Mouse (Mus musculus): ENCODE data around the gene Syngr3. TPM values are rescaled to one million over a fixed set of nuclear protein-coding genes. Genes with fewer than 3 reads are reported as not detected.
"Not testable (repeated sequence)": the region's sequence is repeated elsewhere in the genome, so short reads cannot be mapped to it uniquely, and the experiment has no call there.

Syngr3 gene
- polyA plus RNA-seq, 1 experiment from 2014 or later: 1.9 TPM

GRCm38 (mm10) chr17:24671346-24671745 is 18.4 kb downstream of the Syngr3 start:
- Histone ChIP-seq H3K9ac (ENCODE audit: low read length) (no peak overlapping the region), H3K36me3 (ENCODE audit: control insufficient read depth, insufficient read depth, low read length) (no peaks in the 10 kb centered on the region), H3K27me3 (ENCODE audit: control insufficient read depth, insufficient read depth, low read depth, low read length) (no peaks in the 10 kb centered on the region), H3K4me1 (replicated peaks; ENCODE audit: control insufficient read depth, insufficient read depth, low read length) (peaks cover 26% of the 10 kb centered on the region), H3K27ac (ENCODE audit: low read length) (no peak overlapping the region), H3K4me3 (ENCODE audit: low read length) (no peak overlapping the region), H3K9me3 (ENCODE audit: control insufficient read depth, low read length) (no peaks in the 10 kb centered on the region), H3K4me2 (ENCODE audit: low read depth, low read length) (peak overlapping the region; percentile 90; the same call in 1 of the 2 replicates)
- ATAC-seq (ENCODE audit: low read depth): no peak
- WGBS: 52% methylated on average over 5 of the region's 5 CpGs

DNA sequence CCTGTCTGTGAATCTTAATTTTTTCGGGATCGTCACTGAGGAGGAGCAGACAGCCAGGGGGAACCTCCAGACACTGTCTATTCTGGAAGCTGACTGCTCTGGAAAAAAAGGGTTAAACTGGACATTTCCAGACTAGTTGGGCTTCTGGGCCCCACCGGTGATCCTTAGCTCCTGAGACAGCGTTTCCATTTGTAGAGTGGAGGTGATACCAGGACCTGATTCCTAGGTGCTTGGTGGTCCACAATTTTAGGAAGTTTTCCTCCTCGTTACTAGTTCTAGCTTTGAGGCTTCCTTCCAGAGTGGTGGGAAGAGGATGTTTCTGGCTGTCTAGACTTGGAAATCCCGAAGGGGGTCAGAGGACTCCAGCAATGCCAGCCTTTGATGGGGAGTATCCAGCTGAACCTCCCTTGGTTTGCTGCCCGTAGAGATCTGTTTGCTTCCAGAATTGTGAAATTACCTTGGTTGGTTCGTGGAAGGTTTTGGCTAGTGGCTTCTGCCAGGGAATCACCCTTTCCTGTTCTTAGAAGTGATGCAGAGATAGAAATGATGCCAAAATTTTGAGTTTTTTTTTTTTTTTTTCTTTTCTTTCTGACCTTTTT is 19.4 kb downstream of the Syngr3 start:
- ATAC-seq (ENCODE audit: low read depth): no peak; the same call in 1 of the 2 replicates
- 5% methylated on average over 8 of the region's 8 CpGs for WGBS
- Histone ChIP-seq H3K9me3 (ENCODE audit: control insufficient read depth, low read length) (no peaks in the 10 kb centered on the region), H3K36me3 (ENCODE audit: control insufficient read depth, insufficient read depth, low read length) (no peaks in the 10 kb centered on the region), H3K4me3 (ENCODE audit: low read length) (peak overlapping the region; percentile 97), H3K27me3 (ENCODE audit: control insufficient read depth, insufficient read depth, low read depth, low read length) (no peaks in the 10 kb centered on the region), H3K4me1 (replicated peaks; ENCODE audit: control insufficient read depth, insufficient read depth, low read length) (peaks cover 26% of the 10 kb centered on the region), H3K4me2 (ENCODE audit: low read depth, low read length) (peak overlapping the region; percentile 90), H3K27ac (ENCODE audit: low read length) (peak overlapping the region; percentile 79), H3K9ac (ENCODE audit: low read length) (peak overlapping the region; percentile 94)

- WGBS: under 1% methylated on average over 29 of the region's 80 CpGs
- Histone ChIP-seq H3K4me1 (replicated peaks; ENCODE audit: control insufficient read depth, insufficient read depth, low read length) (peaks cover 26% of the 10 kb centered on the region), H3K4me3 (ENCODE audit: low read length) (peak within 1 kb of the TSS; percentile 97), H3K9me3 (ENCODE audit: control insufficient read depth, low read length) (no peaks in the 10 kb centered on the region), H3K9ac (ENCODE audit: low read length) (peak within 1 kb of the TSS; percentile 94), H3K27me3 (ENCODE audit: control insufficient read depth, insufficient read depth, low read depth, low read length) (no peaks in the 10 kb centered on the region), H3K36me3 (ENCODE audit: control insufficient read depth, insufficient read depth, low read length) (no peaks in the 10 kb centered on the region), H3K4me2 (ENCODE audit: low read depth, low read length) (peak within 1 kb of the TSS; percentile 90), H3K27ac (ENCODE audit: low read length) (peak within 1 kb of the TSS; percentile 79)
- peak; percentile 99 for ATAC-seq (ENCODE audit: low read depth)
These were observed 20.1 kb downstream of the Syngr3 start, which contains the start of gene Zfp598 for GRCm38 (mm10) chr17:24669545-24670245. Zfp598 (plus strand) TSS chr17:24669687.

GRCm38 (mm10) chr17:24669214-24669544 is 20.6 kb downstream of the Syngr3 start:
- not testable (repeated sequence) for H3K27me3 ChIP-seq (ENCODE audit: control insufficient read depth, insufficient read depth, low read depth, low read length); H3K9me3 ChIP-seq (ENCODE audit: control insufficient read depth, low read length); ATAC-seq (ENCODE audit: low read depth); H3K36me3 ChIP-seq (ENCODE audit: control insufficient read depth, insufficient read depth, low read length)
- H3K4me2 ChIP-seq (ENCODE audit: low read depth, low read length): peak overlapping the region; percentile 63
- 11% methylated on average over 15 of the region's 15 CpGs for WGBS
- H3K4me1 ChIP-seq (replicated peaks; ENCODE audit: control insufficient read depth, insufficient read depth, low read length): peaks cover 26% of the 10 kb centered on the region
- H3K9ac ChIP-seq (ENCODE audit: low read length): peak overlapping the region; percentile 94
- H3K27ac ChIP-seq (ENCODE audit: low read length): peak overlapping the region; percentile 79
- peak overlapping the region; percentile 97 for H3K4me3 ChIP-seq (ENCODE audit: low read length)

- no peak for ATAC-seq (ENCODE audit: low read depth)
- Histone ChIP-seq H3K4me1 (replicated peaks; ENCODE audit: control insufficient read depth, insufficient read depth, low read length) (peaks cover 26% of the 10 kb centered on the region), H3K9ac (ENCODE audit: low read length) (no peak overlapping the region), H3K9me3 (ENCODE audit: control insufficient read depth, low read length) (no peaks in the 10 kb centered on the region), H3K36me3 (ENCODE audit: control insufficient read depth, insufficient read depth, low read length) (no peaks in the 10 kb centered on the region), H3K4me3 (ENCODE audit: low read length) (no peak overlapping the region), H3K4me2 (ENCODE audit: low read depth, low read length) (no peak overlapping the region), H3K27me3 (ENCODE audit: control insufficient read depth, insufficient read depth, low read depth, low read length) (no peaks in the 10 kb centered on the region), H3K27ac (ENCODE audit: low read length) (no peak overlapping the region)
- WGBS: 20% methylated on average over 6 of the region's 6 CpGs
These were observed 22.3 kb downstream of the Syngr3 start for GRCm38 (mm10) chr17:24667416-24667815.

GRCm38 (mm10) chr17:24667011-24667410 is 22.7 kb downstream of the Syngr3 start:
- H3K4me3 ChIP-seq (ENCODE audit: low read length); ATAC-seq (ENCODE audit: low read depth); H3K9ac ChIP-seq (ENCODE audit: low read length); H3K36me3 ChIP-seq (ENCODE audit: control insufficient read depth, insufficient read depth, low read length); H3K27ac ChIP-seq (ENCODE audit: low read length); H3K27me3 ChIP-seq (ENCODE audit: control insufficient read depth, insufficient read depth, low read depth, low read length); H3K4me2 ChIP-seq (ENCODE audit: low read depth, low read length); H3K9me3 ChIP-seq (ENCODE audit: control insufficient read depth, low read length): not testable (repeated sequence)
- peaks cover 22% of the 10 kb centered on the region for H3K4me1 ChIP-seq (replicated peaks; ENCODE audit: control insufficient read depth, insufficient read depth, low read length)
- WGBS: 55% methylated on average over 7 of the region's 7 CpGs

DNA sequence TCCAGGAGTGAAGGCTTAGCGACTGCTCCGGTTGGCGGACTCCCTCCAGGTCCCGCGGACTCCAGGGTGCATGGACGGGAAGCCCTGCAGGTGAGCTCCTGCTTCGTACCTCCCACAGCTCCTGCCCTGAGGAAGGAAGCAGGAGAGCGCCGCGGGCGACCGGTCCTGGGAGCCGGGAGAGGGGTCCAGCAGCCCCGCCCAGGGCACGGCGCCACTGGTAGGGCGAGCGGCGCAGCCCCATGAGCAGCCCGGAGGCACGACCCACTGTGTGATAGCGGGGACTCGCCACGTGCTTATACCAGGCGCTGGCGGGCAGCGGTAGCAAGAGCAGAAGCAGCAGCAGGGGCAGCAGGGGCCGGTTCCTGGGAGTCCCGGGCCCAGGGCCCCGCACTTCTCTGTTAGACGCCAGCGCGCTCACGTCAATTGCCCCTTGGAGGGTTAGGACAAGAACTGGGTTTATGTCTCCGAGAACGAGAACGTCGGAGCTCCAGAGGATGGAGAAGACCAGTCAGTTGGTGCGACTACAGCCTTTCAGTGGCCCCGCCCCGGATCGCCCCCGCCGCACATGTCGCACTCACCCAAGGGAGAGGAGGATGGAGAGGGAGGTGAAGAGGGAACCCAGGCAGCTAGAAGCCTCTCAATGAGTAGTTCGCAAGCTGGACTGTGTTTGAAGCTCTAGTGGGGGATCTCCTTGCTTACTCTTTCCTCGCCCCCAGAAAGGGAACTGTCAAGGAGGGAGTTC is 31.6 kb downstream of the Syngr3 start, which contains the start of gene Npw:
Gene Npw (minus strand): TSS at position 441 of the 742 bp plus-strand sequence.
- ATAC-seq (ENCODE audit: low read depth): peak; percentile 57
- Histone ChIP-seq H3K27me3 (ENCODE audit: control insufficient read depth, insufficient read depth, low read depth, low read length) (peaks cover 35% of the 10 kb centered on the region), H3K4me3 (ENCODE audit: low read length) (peak within 1 kb of the TSS; percentile 50), H3K4me2 (ENCODE audit: low read depth, low read length) (peak within 1 kb of the TSS; percentile 89), H3K4me1 (replicated peaks; ENCODE audit: control insufficient read depth, insufficient read depth, low read length) (peaks cover 12% of the 10 kb centered on the region; the same call in 1 of the 2 replicates), H3K9ac (ENCODE audit: low read length) (peak within 1 kb of the TSS; percentile 57), H3K36me3 (ENCODE audit: control insufficient read depth, insufficient read depth, low read length) (no peaks in the 10 kb centered on the region), H3K9me3 (ENCODE audit: control insufficient read depth, low read length) (no peaks in the 10 kb centered on the region), H3K27ac (ENCODE audit: low read length) (no peak within 1 kb of the TSS)
- WGBS: 2% methylated on average over 47 of the region's 47 CpGs

DNA sequence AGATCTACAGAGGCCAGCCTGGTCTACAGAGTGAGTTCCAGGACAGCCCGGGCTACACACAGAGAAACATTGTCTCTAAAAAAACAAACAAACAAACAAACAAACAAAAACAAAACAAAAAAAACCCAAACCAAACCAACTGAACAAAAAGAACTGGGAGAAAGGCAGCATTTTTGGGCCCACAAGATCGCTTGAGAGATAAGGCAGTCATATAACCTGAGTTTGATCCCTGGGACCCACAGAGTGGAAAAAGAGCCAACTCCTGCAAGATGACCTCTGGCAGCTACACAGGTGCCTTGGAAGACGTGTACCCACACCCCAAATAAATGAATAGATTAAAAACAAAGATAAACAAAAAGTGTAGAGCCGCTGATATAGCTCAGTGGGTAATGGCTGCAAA is 34.8 kb downstream of the Syngr3 start:
- no peak overlapping the region for H3K4me2 ChIP-seq (ENCODE audit: low read depth, low read length)
- peaks cover 17% of the 10 kb centered on the region for H3K4me1 ChIP-seq (replicated peaks; ENCODE audit: control insufficient read depth, insufficient read depth, low read length)
- no peak overlapping the region for H3K4me3 ChIP-seq (ENCODE audit: low read length)
- H3K9me3 ChIP-seq (ENCODE audit: control insufficient read depth, low read length): no peaks in the 10 kb centered on the region
- no peak for ATAC-seq (ENCODE audit: low read depth)
- peaks cover 33% of the 10 kb centered on the region for H3K27me3 ChIP-seq (ENCODE audit: control insufficient read depth, insufficient read depth, low read depth, low read length)
- H3K36me3 ChIP-seq (ENCODE audit: control insufficient read depth, insufficient read depth, low read length): no peaks in the 10 kb centered on the region
- no peak overlapping the region for H3K9ac ChIP-seq (ENCODE audit: low read length)
- H3K27ac ChIP-seq (ENCODE audit: low read length): no peak overlapping the region
- 63% methylated on average over 4 of the region's 4 CpGs for WGBS

Measured in lung, embryonic 16.5 days (tissue).